Mouse (Mus musculus): Measurements from ENCODE around the gene Pttg1ip.

DNA sequence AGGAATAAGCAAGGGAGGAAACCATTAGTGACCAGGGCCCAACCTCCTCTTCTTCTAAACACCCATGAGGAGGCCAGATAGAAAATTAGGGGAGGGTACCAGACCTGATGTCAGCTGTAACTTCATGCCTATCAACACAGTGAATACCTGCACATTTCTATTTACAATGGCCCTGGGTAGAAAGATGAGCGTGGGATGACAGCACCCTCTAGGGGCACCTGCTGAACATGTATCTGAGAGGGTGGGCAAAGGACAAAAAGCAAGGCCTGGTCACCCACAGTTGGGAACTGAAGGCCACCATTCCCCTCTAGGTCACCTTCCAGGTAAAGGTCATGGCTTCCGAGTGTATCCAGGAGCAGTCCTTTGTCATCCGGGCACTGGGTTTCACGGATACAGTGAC lies 23.9 kb upstream of the Pttg1ip start:
- TF ChIP-seq CHD2 (IDR thresholded peaks at IDR 0.05; ENCODE audit: low read depth, low read length) (no peak), HCFC1 (IDR thresholded peaks at IDR 0.05; ENCODE audit: borderline replicate concordance, insufficient read depth, low read length) (no peak), MAFK (IDR thresholded peaks at IDR 0.05; ENCODE audit: insufficient read depth, low read depth, low read length) (no peak), ZC3H11A (IDR thresholded peaks at IDR 0.05; ENCODE audit: borderline replicate concordance, low read depth, low read length) (no peak), ZNF384 (IDR thresholded peaks at IDR 0.05; ENCODE audit: low read depth, low read length) (no peak)
